In the genomic region with DNA sequence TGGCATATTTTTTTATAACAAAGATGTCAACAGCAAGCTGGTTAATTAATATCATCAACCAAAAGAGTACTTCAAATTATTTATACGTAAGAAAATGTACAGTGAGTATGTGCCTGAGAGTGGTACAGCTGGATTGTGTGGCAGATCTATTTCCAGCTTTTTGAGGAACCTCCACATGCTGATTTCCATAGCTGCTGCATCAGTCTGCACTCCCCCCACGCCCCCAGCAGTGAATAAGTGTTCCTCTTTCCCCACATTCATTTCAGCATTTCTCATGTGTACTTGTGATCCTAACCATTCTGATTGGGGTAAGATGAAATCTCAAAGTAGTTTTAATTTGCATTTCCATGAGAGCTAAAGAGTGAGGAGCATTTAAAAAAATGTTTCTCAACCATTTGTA, we compare ENCODE assay signal across 12 mouse cellular contexts.
"Had no signal": no experiment of that assay in that cellular context is flagged by ENCODE, and none has a peak within 500 bp of the region (broad histone marks: within the 10 kb centered on the region; RNA-seq: fewer than 3 reads in every experiment).

No protein-coding gene starts in this region.

- ATAC-seq: intestine, embryonic 16.5 days had no signal

- DNase-seq: kidney, adult 2 months; kidney, postnatal 14 days; layer of hippocampus, adult 9-11 months; layer of hippocampus, postnatal 36 days; left cerebral cortex, postnatal 4 days; lung, adult 18-20 months; midbrain, embryonic 14.5 days; retina, postnatal 1 day; right cerebral cortex, postnatal 14 days; thymus, adult 18-20 months; thymus, postnatal 36 days had no signal
